Mouse (Mus musculus) embryonic fibroblast, embryonic 13.5 days (primary cell): ENCODE measurements around the gene Glb1.

Source experiments
- CTCF ChIP-seq: IDR thresholded peaks from 2 replicates; pipeline ENCODE4 v1.5.1; 2011; ENCODE audit warnings: mild to moderate bottlenecking, control low read depth, low read length, moderate library complexity, borderline replicate concordance; ENCODE audit not compliant: insufficient read depth
- POLR2A ChIP-seq: IDR thresholded peaks from 2 replicates; pipeline ENCODE4 v1.6.1; 2011; ENCODE audit warnings: low read depth, mild to moderate bottlenecking, control low read depth, low read length, moderate library complexity

GRCm38 (mm10) chr9:114367783-114368470, 32.9 kb upstream of the Glb1 start:
- no peak for TF ChIP-seq CTCF
- 0 out of 2 replicates have a peak, but pooled peaks have one; percentile 31 for TF ChIP-seq POLR2A
